Mouse (Mus musculus) thymus, postnatal 0 days (tissue): Measurements from ENCODE around the gene Nup93. TPM values are rescaled to one million over a fixed set of nuclear protein-coding genes. Genes with fewer than 3 reads are reported as not detected.

Experiments used
- DNase-seq: peaks from one replicate; pipeline ENCODE4 v3.0.0-alpha.2; 2015; ENCODE audit warnings: low spot score
- microRNA counts: library from miRNA; unstranded; fragments of <30 nt; microRNA quantifications from one replicate; lab custom pipeline; 2015
- microRNA-seq: library from miRNA; unstranded; fragments of <30 nt; microRNA quantifications from one replicate; pipeline ENCODE4, GENCODE M21; 2016; ENCODE audit warnings: borderline number of aligned reads
- polyA plus RNA-seq: library from polyadenylated mRNA; unstranded; fragments of >200 nt; fragmentation: Nextera tagmentation; extraction: Ambion mirVana; gene quantifications from 2 replicates; pipeline ENCODE4 v1.2.1, GENCODE M21; 2015

The Nup93 gene
- polyA plus RNA-seq, 1 experiment from 2014 or later, result 48.3 TPM

DNA sequence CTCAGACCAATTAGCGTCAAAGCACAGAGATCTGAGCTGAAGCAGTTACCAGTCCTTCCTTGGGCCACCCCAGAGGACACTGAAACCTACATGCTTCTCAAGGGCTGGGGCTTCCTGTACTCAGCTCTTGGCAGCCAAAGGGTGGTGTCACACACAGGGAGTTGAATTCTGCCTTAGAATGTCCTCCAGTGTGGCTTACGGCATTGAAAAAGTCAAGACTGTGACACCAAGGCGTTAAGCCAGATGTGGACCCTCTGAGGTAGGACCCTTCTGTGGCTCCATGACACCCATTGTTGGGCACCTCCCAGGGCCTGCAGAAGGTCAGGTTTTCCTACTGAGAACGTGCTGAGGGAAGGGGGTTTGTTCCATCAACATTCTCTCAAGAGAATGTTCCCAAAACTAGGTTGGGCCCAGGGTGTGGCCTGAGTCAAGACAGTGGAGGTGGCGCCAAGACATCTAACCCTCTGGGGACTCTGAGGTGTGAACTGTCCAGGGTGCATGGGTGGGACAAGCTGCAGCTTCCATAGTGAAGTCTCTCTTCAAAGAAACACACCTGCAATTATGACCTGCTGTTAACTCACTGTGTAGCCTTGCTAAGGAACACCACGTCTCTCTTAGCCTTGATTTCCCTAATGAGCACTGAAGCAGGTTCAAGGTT, 147.5 kb downstream of the Nup93 start:
- DNase-seq, result no peak

DNA sequence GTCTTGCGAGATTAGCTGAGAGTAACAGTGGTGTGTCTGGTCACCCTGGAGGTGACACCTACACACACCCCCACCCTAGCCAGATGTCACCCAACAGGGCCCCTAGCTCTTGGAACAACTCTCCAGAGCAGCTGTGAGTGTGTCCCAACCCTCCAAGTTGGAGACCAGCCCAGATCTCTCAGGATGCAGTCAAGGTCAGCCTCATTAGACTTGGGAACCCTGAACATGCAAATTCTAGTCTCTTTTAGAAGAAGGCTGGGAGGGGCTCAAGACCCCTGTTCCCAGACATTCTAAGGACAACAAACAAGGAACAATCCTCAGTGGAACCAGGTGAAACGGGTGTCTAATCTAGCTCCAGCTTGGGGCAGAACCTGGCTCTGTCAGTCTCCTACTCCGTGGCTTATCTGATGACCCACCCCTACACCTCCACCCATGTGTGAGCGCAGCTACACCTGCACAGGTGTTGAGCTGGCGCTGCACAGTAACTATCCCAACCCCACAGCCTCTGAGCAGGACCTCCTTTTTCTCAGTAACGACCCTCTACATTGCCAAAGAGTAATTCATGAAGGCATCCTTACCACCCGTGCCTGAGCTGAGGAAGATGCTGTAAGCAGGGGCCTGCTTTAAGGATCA, 148.4 kb downstream of the Nup93 start:
- no peak for DNase-seq

DNA sequence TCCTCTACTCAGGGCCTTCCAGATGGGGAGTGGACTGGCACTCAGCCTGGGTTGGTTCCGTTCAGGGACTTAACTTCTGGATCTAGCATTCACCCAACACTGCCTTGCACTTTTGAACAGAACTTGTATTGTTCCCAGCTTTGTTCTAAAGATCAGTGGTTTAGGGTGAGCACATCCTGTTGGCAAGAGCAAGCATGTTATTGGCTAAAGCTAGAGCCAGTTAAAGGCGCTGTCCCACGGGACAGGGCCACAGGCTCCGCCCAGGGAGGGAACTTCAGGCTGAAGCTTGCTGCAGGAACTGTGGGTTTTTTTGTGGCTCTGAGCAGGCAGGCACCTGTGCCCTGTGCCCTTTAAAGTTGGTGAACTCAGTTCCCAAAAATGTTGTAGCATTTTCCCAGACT, 148.9 kb downstream of the Nup93 start:
- DNase-seq, result peak; percentile 94

DNA sequence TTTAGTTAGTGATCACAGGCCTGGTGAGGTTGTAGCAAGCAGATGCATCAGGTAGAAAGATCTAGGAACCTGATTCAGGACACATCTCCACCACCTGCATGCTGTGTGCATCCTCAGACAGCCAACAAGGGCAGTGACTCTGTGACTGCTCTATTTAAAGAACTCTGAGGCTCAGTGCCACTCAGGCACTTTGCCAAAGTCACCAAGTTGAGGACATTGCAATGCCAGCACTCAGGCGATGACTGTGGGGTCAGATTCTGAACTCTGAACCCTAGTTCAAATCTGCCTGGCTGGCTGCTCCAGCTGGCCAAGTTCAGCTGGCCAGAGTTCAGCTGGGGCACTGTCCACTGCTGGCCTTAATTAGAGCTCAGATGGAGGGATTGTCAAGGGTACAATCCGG, 149.5 kb downstream of the Nup93 start:
- peak; percentile 53 for DNase-seq

DNA sequence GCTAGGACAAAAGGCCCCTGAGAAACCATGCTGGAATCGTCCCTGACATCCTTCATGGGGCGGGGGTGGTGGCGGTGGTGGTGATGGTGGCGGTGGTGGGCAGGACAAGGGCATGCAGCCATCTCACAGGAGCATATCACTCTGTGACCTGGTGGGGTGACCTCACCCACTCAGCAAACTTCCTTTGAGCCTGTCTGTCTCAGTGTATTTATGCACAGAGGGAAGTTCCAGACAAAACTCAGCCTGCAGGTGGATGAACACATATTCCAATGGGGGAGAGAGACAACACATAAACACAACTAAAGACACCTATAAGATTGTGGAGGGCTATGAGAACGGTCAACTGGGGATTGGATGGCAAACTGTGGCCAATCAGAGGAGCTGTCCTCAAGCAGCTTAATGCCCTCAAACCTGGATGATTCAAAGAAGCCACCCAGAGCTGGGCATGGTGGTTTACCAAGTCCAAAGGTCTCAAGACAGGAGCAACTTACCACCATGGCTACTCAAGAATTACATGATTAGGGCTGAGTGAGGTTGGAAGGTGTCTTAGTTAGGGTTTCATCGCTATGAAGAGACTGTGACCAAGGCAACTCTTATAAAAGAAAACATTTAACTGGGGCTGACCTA, 150.4 kb downstream of the Nup93 start:
- DNase-seq, result no peak

DNA sequence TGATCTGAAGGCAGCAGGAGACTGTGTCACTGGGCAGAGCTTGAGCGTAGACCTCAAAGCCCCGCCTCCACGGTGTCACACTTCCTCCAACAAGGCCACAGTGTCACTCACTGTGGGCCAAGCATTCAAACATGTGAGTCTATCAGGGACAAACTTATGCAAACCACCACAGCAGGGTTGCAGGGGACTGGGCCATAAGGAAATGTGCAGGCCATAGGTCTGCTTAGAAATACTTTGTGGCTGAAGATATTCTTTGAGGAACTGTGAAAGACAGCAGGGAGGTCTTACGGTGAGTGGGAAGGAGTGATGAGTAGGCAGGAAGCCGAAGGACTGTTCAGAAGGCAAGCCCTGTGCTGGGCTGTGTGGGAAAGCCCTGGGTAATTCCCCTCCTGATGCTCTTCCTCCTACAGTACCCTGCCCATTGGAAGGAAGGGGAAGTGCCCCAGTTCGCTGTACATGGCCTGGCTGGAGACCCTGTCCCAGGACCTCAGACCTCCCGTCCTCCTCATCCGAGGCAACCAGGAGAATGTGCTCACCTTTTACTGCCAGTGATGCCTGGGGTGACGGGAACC, 151.1 kb downstream of the Nup93 start:
- DNase-seq, result peak; percentile 82

MicroRNAs encoded within 50 kb of the gene (microRNA counts, 519-probe panel; counts per million panel counts)
- microRNA mmu-miR-138 (lab: Ali Mortazavi, UCI), result 473 counts per million, percentile 71 among the panel's probes with 10 or more counts

Small RNA genes within 50 kb of the gene (microRNA-seq; reads per million reads assigned to microRNA genes)
- gene Mir138-2, result 54.5 reads per million, percentile 40 among the genes with 10 or more reads in this experiment

Other genes with a start within 250 kb of the Nup93 start
- 39.7 and 49.6 TPM in 2 replicates for gene Amfr, start 201.7 kb upstream of the Nup93 start, polyA plus RNA-seq
- 183 and 192 TPM in 2 replicates for gene Nudt21, start 177.5 kb upstream of the Nup93 start, polyA plus RNA-seq
- 8.2 and 10.2 TPM in 2 replicates for gene Ogfod1, start 177.4 kb upstream of the Nup93 start, polyA plus RNA-seq
- 7.2 and 9.3 TPM in 2 replicates for gene Bbs2, start 115.6 kb upstream of the Nup93 start, polyA plus RNA-seq
- 4.9 and 5.6 TPM in 2 replicates for gene Mt4, start 77.4 kb upstream of the Nup93 start, polyA plus RNA-seq
- 3.6 and 4.6 TPM in 2 replicates for gene Mt3, start 62.0 kb upstream of the Nup93 start, polyA plus RNA-seq
- 44.8 and 45.7 TPM in 2 replicates for gene Mt2, start 41.9 kb upstream of the Nup93 start, polyA plus RNA-seq
- 112 and 124 TPM in 2 replicates for gene Mt1, start 35.5 kb upstream of the Nup93 start, polyA plus RNA-seq
- 0.12 and 0.21 TPM in 2 replicates for gene Slc12a3, start 114.6 kb downstream of the Nup93 start, polyA plus RNA-seq
- gene Herpud1, start 171.9 kb downstream of the Nup93 start, polyA plus RNA-seq, result 78.9 and 83.6 TPM in 2 replicates
- 5.0 and 6.2 TPM in 2 replicates for gene Nlrc5, start 219.8 kb downstream of the Nup93 start, polyA plus RNA-seq